Mouse (Mus musculus) liver, embryonic 15.5 days (tissue): ENCODE results near the gene Lrrc72. TPM values are rescaled to one million over a fixed set of nuclear protein-coding genes. Genes with fewer than 3 reads are reported as not detected.

ENCODE experiments used
- ATAC-seq: fragments of 200-750 bp; cut with Nextera tagmentation; 2 replicates; pipeline ENCODE4 v1.8.0; 2017; ENCODE audit warnings: moderate number of reproducible peaks, mild to moderate bottlenecking, moderate library complexity; ENCODE audit not compliant: insufficient read depth
- H3K27ac ChIP-seq: fragments of 300-500 bp; sonication (generic); replicated peaks from 2 replicates; pipeline ENCODE4 v1.5.1; 2015; ENCODE audit warnings: mild to moderate bottlenecking, inconsistent platforms
- H3K27me3 ChIP-seq: fragments of 300-500 bp; sonication (generic); 2 replicates; pipeline ENCODE4 v1.6.1; 2015; ENCODE audit warnings: mild to moderate bottlenecking, inconsistent platforms
- H3K36me3 ChIP-seq: fragments of 300-500 bp; sonication (generic); replicated peaks from 2 replicates; pipeline ENCODE4 v1.6.1; 2015; ENCODE audit warnings: moderate library complexity, mild to moderate bottlenecking, inconsistent platforms
- H3K4me1 ChIP-seq: fragments of 300-500 bp; sonication (generic); replicated peaks from 2 replicates; pipeline ENCODE4 v1.6.1; 2015; ENCODE audit warnings: inconsistent platforms
- H3K4me2 ChIP-seq: fragments of 300-500 bp; sonication (generic); 2 replicates; pipeline ENCODE4 v1.6.1; 2015; ENCODE audit warnings: moderate library complexity, mild to moderate bottlenecking, inconsistent platforms
- H3K4me3 ChIP-seq: fragments of 300-500 bp; sonication (generic); replicated peaks from 2 replicates; pipeline ENCODE4 v1.5.1; 2015; ENCODE audit warnings: mild to moderate bottlenecking, inconsistent platforms
- H3K9ac ChIP-seq: fragments of 300-500 bp; sonication (generic); 2 replicates; pipeline ENCODE4 v1.6.1; 2015; ENCODE audit warnings: moderate library complexity, mild to moderate bottlenecking, inconsistent platforms
- H3K9me3 ChIP-seq: fragments of 300-500 bp; sonication (generic); replicated peaks from 2 replicates; pipeline ENCODE4 v1.6.1; 2016; ENCODE audit warnings: inconsistent platforms
- WGBS: fragments of 180-500 bp; shearing (Covaris S2); methylation state at CpG from one replicate; pipeline ENCODE4 v1.1.7; 2015; ENCODE audit warnings: mixed read lengths; ENCODE audit not compliant: insufficient replicate concordance; 5-methylcytosine and 5-hydroxymethylcytosine counted together
- polyA plus RNA-seq: library from polyadenylated mRNA; unstranded; fragments of >200 nt; fragmentation: Nextera tagmentation; extraction: Ambion mirVana; gene quantifications from 2 replicates; pipeline ENCODE4 v1.2.1, GENCODE M21; 2015

The Lrrc72 gene
- not detected in 2 replicates for polyA plus RNA-seq

GRCm38 (mm10) chr12:36253298-36253697 is at the start of gene Lrrc72:
TSS of gene Lrrc72 (minus strand) at chr12:36253398.
- Histone ChIP-seq H3K4me1 (no peaks in the 10 kb centered on the region), H3K27ac (no peak within 1 kb of the TSS), H3K27me3 (no peaks in the 10 kb centered on the region), H3K36me3 (no peaks in the 10 kb centered on the region), H3K9ac (no peak within 1 kb of the TSS), H3K4me2 (no peak within 1 kb of the TSS), H3K4me3 (no peak within 1 kb of the TSS), H3K9me3 (no peaks in the 10 kb centered on the region)
- no peak for ATAC-seq
- WGBS: 71% methylated on average over 9 of the region's 9 CpGs

GRCm38 (mm10) chr12:36302326-36302725 is 49.1 kb upstream of the Lrrc72 start:
- ATAC-seq: no peak
- Histone ChIP-seq H3K9ac (no peak overlapping the region), H3K9me3 (no peaks in the 10 kb centered on the region), H3K27me3 (no peaks in the 10 kb centered on the region), H3K4me3 (no peak overlapping the region), H3K36me3 (no peaks in the 10 kb centered on the region), H3K4me1 (no peaks in the 10 kb centered on the region), H3K4me2 (no peak overlapping the region), H3K27ac (no peak overlapping the region)
- WGBS: 76% methylated on average over 12 of the region's 12 CpGs

- WGBS: 70% methylated on average over 6 of the region's 6 CpGs
Measured at GRCm38 (mm10) chr12:36291346-36291745, 38.1 kb upstream of the Lrrc72 start.

GRCm38 (mm10) chr12:36290465-36290864 is 37.3 kb upstream of the Lrrc72 start:
- H3K4me3 ChIP-seq: no peak overlapping the region
- no peaks in the 10 kb centered on the region for H3K4me1 ChIP-seq
- 57% methylated on average over 4 of the region's 4 CpGs for WGBS
- ATAC-seq: no peak
- no peak overlapping the region for H3K9ac ChIP-seq
- H3K4me2 ChIP-seq: no peak overlapping the region
- no peaks in the 10 kb centered on the region for H3K36me3 ChIP-seq
- H3K27ac ChIP-seq: no peak overlapping the region
- H3K27me3 ChIP-seq: no peaks in the 10 kb centered on the region
- H3K9me3 ChIP-seq: no peaks in the 10 kb centered on the region

More at GRCm38 (mm10) chr12:36291346-36291745, 38.1 kb upstream of the Lrrc72 start:
- H3K27ac ChIP-seq: no peak overlapping the region
- H3K27me3 ChIP-seq: no peaks in the 10 kb centered on the region
- H3K9ac ChIP-seq: no peak overlapping the region
- no peak overlapping the region for H3K4me2 ChIP-seq
- H3K36me3 ChIP-seq: no peaks in the 10 kb centered on the region
- no peak for ATAC-seq
- no peak overlapping the region for H3K4me3 ChIP-seq
- no peaks in the 10 kb centered on the region for H3K4me1 ChIP-seq
- no peaks in the 10 kb centered on the region for H3K9me3 ChIP-seq

GRCm38 (mm10) chr12:36289634-36290033 is 36.4 kb upstream of the Lrrc72 start:
- H3K27ac ChIP-seq: no peak overlapping the region
- no peaks in the 10 kb centered on the region for H3K9me3 ChIP-seq
- H3K4me1 ChIP-seq: no peaks in the 10 kb centered on the region
- 74% methylated on average over 8 of the region's 8 CpGs for WGBS
- no peaks in the 10 kb centered on the region for H3K27me3 ChIP-seq
- H3K36me3 ChIP-seq: no peaks in the 10 kb centered on the region
- no peak overlapping the region for H3K4me3 ChIP-seq
- no peak for ATAC-seq
- no peak overlapping the region for H3K9ac ChIP-seq
- H3K4me2 ChIP-seq: no peak overlapping the region

- 66% methylated on average over 3 of the region's 3 CpGs for WGBS
- no peaks in the 10 kb centered on the region for H3K4me1 ChIP-seq
Measured at GRCm38 (mm10) chr12:36274823-36275222, 21.6 kb upstream of the Lrrc72 start.

GRCm38 (mm10) chr12:36267670-36268246 is 14.6 kb upstream of the Lrrc72 start:
- no peaks in the 10 kb centered on the region for H3K36me3 ChIP-seq
- WGBS: 65% methylated on average over 8 of the region's 8 CpGs
- H3K9ac ChIP-seq: no peak overlapping the region
- H3K27ac ChIP-seq: no peak overlapping the region
- no peak overlapping the region for H3K4me3 ChIP-seq
- no peaks in the 10 kb centered on the region for H3K27me3 ChIP-seq
- no peaks in the 10 kb centered on the region for H3K4me1 ChIP-seq
- H3K4me2 ChIP-seq: no peak overlapping the region
- H3K9me3 ChIP-seq: no peaks in the 10 kb centered on the region
- ATAC-seq: no peak

More at GRCm38 (mm10) chr12:36274823-36275222, 21.6 kb upstream of the Lrrc72 start:
- Histone ChIP-seq H3K9me3 (no peaks in the 10 kb centered on the region), H3K9ac (no peak overlapping the region), H3K27me3 (no peaks in the 10 kb centered on the region), H3K4me3 (no peak overlapping the region), H3K4me2 (no peak overlapping the region), H3K36me3 (no peaks in the 10 kb centered on the region), H3K27ac (no peak overlapping the region)
- ATAC-seq: no peak

GRCm38 (mm10) chr12:36262116-36262721 is 9.0 kb upstream of the Lrrc72 start:
- Histone ChIP-seq H3K9ac (no peak overlapping the region), H3K4me2 (no peak overlapping the region), H3K4me1 (no peaks in the 10 kb centered on the region), H3K36me3 (no peaks in the 10 kb centered on the region), H3K27me3 (no peaks in the 10 kb centered on the region), H3K27ac (no peak overlapping the region), H3K9me3 (no peaks in the 10 kb centered on the region), H3K4me3 (no peak overlapping the region)
- no peak for ATAC-seq
- 73% methylated on average over 11 of the region's 11 CpGs for WGBS

- no peaks in the 10 kb centered on the region for H3K27me3 ChIP-seq
- H3K9me3 ChIP-seq: no peaks in the 10 kb centered on the region
- 67% methylated on average over 5 of the region's 5 CpGs for WGBS
- H3K36me3 ChIP-seq: no peaks in the 10 kb centered on the region
- H3K4me1 ChIP-seq: no peaks in the 10 kb centered on the region
- no peak overlapping the region for H3K9ac ChIP-seq
- H3K4me3 ChIP-seq: no peak overlapping the region
- no peak overlapping the region for H3K4me2 ChIP-seq
- no peak overlapping the region for H3K27ac ChIP-seq
- no peak for ATAC-seq
Measured at GRCm38 (mm10) chr12:36255413-36255812, 2.2 kb upstream of the Lrrc72 start.

GRCm38 (mm10) chr12:36241171-36241570 is 12.0 kb downstream of the Lrrc72 start:
- Histone ChIP-seq H3K9me3 (no peaks in the 10 kb centered on the region), H3K4me2 (no peak overlapping the region), H3K27me3 (no peaks in the 10 kb centered on the region), H3K4me3 (no peak overlapping the region), H3K27ac (no peak overlapping the region), H3K9ac (no peak overlapping the region), H3K36me3 (no peaks in the 10 kb centered on the region), H3K4me1 (no peaks in the 10 kb centered on the region)
- no peak for ATAC-seq
- WGBS: 47% methylated on average over 3 of the region's 3 CpGs

- 68% methylated on average over 2 of the region's 2 CpGs for WGBS
- Histone ChIP-seq H3K27me3 (no peaks in the 10 kb centered on the region), H3K4me2 (no peak overlapping the region), H3K4me3 (no peak overlapping the region), H3K9ac (no peak overlapping the region), H3K4me1 (no peaks in the 10 kb centered on the region), H3K27ac (no peak overlapping the region), H3K36me3 (no peaks in the 10 kb centered on the region), H3K9me3 (no peaks in the 10 kb centered on the region)
- ATAC-seq: no peak
Measured at GRCm38 (mm10) chr12:36231386-36231785, 21.8 kb downstream of the Lrrc72 start.

- 50% methylated on average over 4 of the region's 4 CpGs for WGBS
- Histone ChIP-seq H3K36me3 (no peaks in the 10 kb centered on the region), H3K4me3 (no peak overlapping the region), H3K27me3 (no peaks in the 10 kb centered on the region), H3K9me3 (no peaks in the 10 kb centered on the region), H3K27ac (no peak overlapping the region), H3K4me2 (no peak overlapping the region), H3K9ac (no peak overlapping the region), H3K4me1 (no peaks in the 10 kb centered on the region)
- ATAC-seq: no peak
Measured at GRCm38 (mm10) chr12:36224392-36224791, 28.8 kb downstream of the Lrrc72 start.
